Mouse (Mus musculus) WW6 (cell line): ENCODE measurements around the gene Gcg.

Source experiments
- DNase-seq: peaks from one replicate; pipeline ENCODE4 v3.0.0-alpha.2; 2013; ENCODE audit warnings: low read depth, low spot score

The Gcg gene

GRCm38 (mm10) chr2:62483550-62483949 lies at the start of gene Gcg:
Gene Gcg (minus strand): TSS chr2:62483650.
- no peak for DNase-seq

GRCm38 (mm10) chr2:62531065-62531464 lies 47.6 kb upstream of the Gcg start:
- DNase-seq, result no peak

- DNase-seq, result no peak
Observed at GRCm38 (mm10) chr2:62526399-62526798, 42.9 kb upstream of the Gcg start.

- no peak for DNase-seq
Observed at GRCm38 (mm10) chr2:62517790-62518189, 34.3 kb upstream of the Gcg start.

- DNase-seq, result no peak
Observed at GRCm38 (mm10) chr2:62514477-62514876, 31.0 kb upstream of the Gcg start.

- no peak for DNase-seq
Observed at GRCm38 (mm10) chr2:62513477-62513876, 30.0 kb upstream of the Gcg start.

GRCm38 (mm10) chr2:62507130-62507529 lies 23.7 kb upstream of the Gcg start:
- no peak for DNase-seq

GRCm38 (mm10) chr2:62506441-62506840 lies 23.0 kb upstream of the Gcg start:
- DNase-seq, result no peak

GRCm38 (mm10) chr2:62504269-62504796 lies 20.9 kb upstream of the Gcg start:
- no peak for DNase-seq

GRCm38 (mm10) chr2:62503326-62503725 lies 19.9 kb upstream of the Gcg start:
- no peak for DNase-seq

GRCm38 (mm10) chr2:62502516-62502915 lies 19.1 kb upstream of the Gcg start:
- no peak for DNase-seq

- no peak for DNase-seq
Observed at GRCm38 (mm10) chr2:62498821-62499220, 15.4 kb upstream of the Gcg start.

- no peak for DNase-seq
Observed at GRCm38 (mm10) chr2:62498086-62498485, 14.6 kb upstream of the Gcg start.

GRCm38 (mm10) chr2:62497333-62498002 lies 14.0 kb upstream of the Gcg start:
- DNase-seq, result no peak

GRCm38 (mm10) chr2:62495407-62495806 lies 12.0 kb upstream of the Gcg start:
- no peak for DNase-seq

GRCm38 (mm10) chr2:62489832-62490231 lies 6.4 kb upstream of the Gcg start:
- DNase-seq, result no peak

- DNase-seq, result no peak
Observed at GRCm38 (mm10) chr2:62484906-62485305, 1.5 kb upstream of the Gcg start.

- DNase-seq, result no peak
Observed at GRCm38 (mm10) chr2:62480285-62481198, 2.9 kb downstream of the Gcg start.

GRCm38 (mm10) chr2:62469551-62469950 lies 13.9 kb downstream of the Gcg start:
- no peak for DNase-seq

- DNase-seq, result no peak
Observed at GRCm38 (mm10) chr2:62463287-62463686, 20.2 kb downstream of the Gcg start.

- no peak for DNase-seq
Observed at GRCm38 (mm10) chr2:62462174-62462573, 21.3 kb downstream of the Gcg start.

GRCm38 (mm10) chr2:62460815-62461450 lies 22.5 kb downstream of the Gcg start:
- DNase-seq, result no peak
